Mouse (Mus musculus): Measurements from ENCODE around the gene Mkrn1. TPM values are rescaled to one million over a fixed set of nuclear protein-coding genes. Genes with fewer than 3 reads are reported as not detected.
"Not testable (repeated sequence)": the region's sequence is repeated elsewhere in the genome, so short reads cannot be mapped to it uniquely, and the experiment has no call there.

Mkrn1 gene
- polyA plus RNA-seq, 1 experiment, result 40.5 TPM

DNA sequence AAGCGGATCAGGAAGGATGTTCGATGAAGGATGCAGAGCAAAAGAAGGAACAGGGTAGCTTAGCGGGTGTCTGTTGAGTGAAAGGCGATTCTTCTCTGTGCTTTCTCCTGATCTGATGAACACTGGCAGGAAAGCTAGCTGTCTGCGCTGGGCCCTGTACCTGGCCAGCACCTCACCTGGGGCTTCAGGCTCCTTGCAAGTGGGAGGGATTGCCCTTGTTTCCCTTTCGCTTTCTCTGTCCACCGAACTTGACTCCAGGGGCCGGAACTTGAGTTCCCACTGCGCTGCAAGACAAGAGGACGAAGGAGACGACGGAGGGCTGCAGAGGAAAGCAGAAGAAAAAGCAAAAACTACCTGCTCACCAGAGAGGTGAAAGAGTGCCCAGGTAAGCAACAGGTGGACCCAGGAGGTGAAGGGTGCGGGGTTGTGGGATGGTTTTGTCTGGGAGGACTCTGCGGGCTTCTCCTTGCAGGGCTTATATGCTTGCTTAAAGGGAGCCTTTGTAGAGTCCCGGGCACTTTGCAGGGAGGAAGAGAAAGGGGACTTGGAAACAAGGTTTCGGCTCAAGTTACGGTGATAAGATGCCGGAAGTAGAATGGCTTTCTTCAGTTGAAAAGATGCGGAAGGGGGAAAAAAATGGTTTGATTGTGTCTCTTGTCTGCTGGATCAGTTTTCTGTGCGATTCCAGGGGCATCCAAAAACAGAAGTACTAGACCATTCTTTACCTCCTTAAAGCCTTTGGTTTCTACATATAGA lies 39.0 kb downstream of the Mkrn1 start, which contains the start of gene Rab19:
Gene Rab19 (plus strand): TSS at position 51 of the 756 bp plus-strand sequence.
- TF ChIP-seq CTCF (IDR thresholded peaks at IDR 0.05; ENCODE audit: borderline replicate concordance, insufficient read depth, low read length) (no peak), POLR2A (IDR thresholded peaks at IDR 0.05; ENCODE audit: low read depth, low read length) (no peak)
- Histone ChIP-seq H3K27ac (ENCODE audit: insufficient read depth, low read length) (no peak within 1 kb of the TSS), H3K4me3 (ENCODE audit: insufficient read depth, low read length) (peak within 1 kb of the TSS; percentile 42), H3K4me1 (ENCODE audit: control insufficient read depth, insufficient read depth, low read length) (no peaks in the 10 kb centered on the region; the same call in 1 of the 2 replicates)

DNA sequence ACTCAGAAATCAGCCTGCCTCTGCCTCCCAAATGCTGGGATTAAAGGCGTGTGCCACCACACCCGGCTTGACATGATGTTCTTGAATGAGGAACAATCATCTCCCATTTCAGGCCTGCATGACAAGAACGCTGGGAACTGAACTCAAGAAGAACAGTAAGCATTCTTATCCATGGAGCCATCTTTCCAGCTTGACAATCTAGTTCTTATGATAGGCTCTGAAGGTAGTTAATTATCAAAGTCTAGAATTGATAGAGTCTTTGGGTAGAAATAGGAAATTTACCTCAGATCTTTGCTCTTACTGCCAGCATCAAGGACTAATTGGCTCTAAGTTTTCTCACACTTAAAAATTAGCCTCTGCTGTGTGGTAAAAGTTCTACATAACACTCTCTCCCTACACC lies 40.0 kb downstream of the Mkrn1 start:
- no peak overlapping the region for H3K4me3 ChIP-seq (ENCODE audit: insufficient read depth, low read length)
- TF ChIP-seq CTCF (IDR thresholded peaks at IDR 0.05; ENCODE audit: borderline replicate concordance, insufficient read depth, low read length) (no peak), POLR2A (IDR thresholded peaks at IDR 0.05; ENCODE audit: low read depth, low read length) (no peak)
- no peak overlapping the region for H3K27ac ChIP-seq (ENCODE audit: insufficient read depth, low read length)
- no peaks in the 10 kb centered on the region; the same call in 1 of the 2 replicates for H3K4me1 ChIP-seq (ENCODE audit: control insufficient read depth, insufficient read depth, low read length)

DNA sequence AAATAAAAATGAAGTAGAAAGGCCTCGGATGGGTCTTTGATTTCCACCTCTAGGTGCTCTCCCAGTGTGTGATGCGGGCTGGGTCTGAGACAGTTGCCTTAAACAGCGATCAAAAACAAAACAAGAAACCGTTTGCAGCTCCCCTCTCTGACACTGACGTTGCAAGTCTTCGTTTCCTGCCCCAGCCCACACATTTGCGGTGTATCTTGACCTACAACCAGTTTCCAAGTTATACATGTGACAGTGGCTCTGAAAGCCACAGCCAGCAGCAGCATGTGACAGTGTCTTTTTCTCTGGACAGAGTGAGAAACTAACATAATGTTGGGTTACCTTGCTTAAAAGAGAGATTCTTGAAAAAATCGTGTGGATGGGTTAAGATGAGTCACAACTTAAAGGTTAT lies 40.5 kb downstream of the Mkrn1 start:
- no peaks in the 10 kb centered on the region; the same call in 1 of the 2 replicates for H3K4me1 ChIP-seq (ENCODE audit: control insufficient read depth, insufficient read depth, low read length)
- no peak overlapping the region for H3K27ac ChIP-seq (ENCODE audit: insufficient read depth, low read length)
- TF ChIP-seq POLR2A (IDR thresholded peaks at IDR 0.05; ENCODE audit: low read depth, low read length) (no peak), CTCF (IDR thresholded peaks at IDR 0.05; ENCODE audit: borderline replicate concordance, insufficient read depth, low read length) (no peak)
- H3K4me3 ChIP-seq (ENCODE audit: insufficient read depth, low read length), result no peak overlapping the region

DNA sequence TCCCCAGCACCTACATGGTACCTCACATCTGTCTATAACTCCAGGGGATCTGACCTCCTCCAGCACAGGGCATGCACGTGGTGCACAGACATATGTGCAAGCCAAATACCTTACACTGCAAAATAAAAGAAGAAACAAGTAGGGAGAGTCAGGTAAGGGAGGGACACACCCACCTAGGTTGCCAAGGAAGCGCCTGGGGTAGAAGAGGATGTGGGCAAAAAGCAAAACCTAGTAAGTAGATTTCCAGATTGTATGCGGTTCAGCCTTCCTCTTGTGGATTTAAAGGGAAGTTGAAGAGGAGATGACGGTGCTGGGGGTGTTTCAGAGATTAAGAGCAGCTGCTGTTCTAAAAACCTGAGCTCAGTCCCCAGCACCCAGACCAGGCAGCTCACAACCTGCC lies 41.0 kb downstream of the Mkrn1 start:
- TF ChIP-seq CTCF (IDR thresholded peaks at IDR 0.05; ENCODE audit: borderline replicate concordance, insufficient read depth, low read length), result no peak
- no peak for TF ChIP-seq POLR2A (IDR thresholded peaks at IDR 0.05; ENCODE audit: low read depth, low read length)
- no peak overlapping the region for H3K4me3 ChIP-seq (ENCODE audit: insufficient read depth, low read length)
- no peaks in the 10 kb centered on the region; the same call in 1 of the 2 replicates for H3K4me1 ChIP-seq (ENCODE audit: control insufficient read depth, insufficient read depth, low read length)
- no peak overlapping the region for H3K27ac ChIP-seq (ENCODE audit: insufficient read depth, low read length)

DNA sequence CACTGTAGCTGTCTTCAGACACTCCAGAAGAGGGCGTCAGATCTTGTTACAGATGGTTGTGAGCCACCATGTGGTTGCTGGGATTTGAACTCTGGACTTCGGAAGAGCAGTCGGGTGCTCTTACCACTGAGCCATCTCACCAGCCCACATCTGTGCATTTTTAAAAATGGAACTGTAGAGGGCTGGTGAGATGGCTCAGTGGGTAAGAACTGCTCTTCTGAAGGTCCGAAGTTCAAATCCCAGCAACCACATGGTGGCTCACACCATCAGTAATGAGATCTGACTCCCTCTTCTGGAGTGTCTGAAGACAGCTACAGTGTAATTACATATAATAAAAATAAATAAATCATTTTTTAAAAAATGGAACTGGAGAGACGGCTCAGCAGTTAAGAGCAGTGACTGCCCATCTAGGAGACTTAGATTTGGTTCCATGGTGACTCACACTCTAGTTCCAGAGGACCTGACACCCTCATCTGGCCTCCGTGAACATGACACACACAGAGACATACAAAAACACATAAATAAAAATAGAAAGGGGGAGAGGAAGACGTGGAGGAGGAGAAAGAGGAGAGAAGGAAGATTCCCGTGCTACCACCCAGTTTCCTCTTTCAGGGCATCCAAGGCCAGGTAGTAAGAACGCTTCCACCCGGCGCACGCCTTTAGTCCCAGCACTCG lies 42.0 kb downstream of the Mkrn1 start:
- H3K27ac ChIP-seq (ENCODE audit: insufficient read depth, low read length); H3K4me1 ChIP-seq (ENCODE audit: control insufficient read depth, insufficient read depth, low read length); H3K4me3 ChIP-seq (ENCODE audit: insufficient read depth, low read length): not testable (repeated sequence)

DNA sequence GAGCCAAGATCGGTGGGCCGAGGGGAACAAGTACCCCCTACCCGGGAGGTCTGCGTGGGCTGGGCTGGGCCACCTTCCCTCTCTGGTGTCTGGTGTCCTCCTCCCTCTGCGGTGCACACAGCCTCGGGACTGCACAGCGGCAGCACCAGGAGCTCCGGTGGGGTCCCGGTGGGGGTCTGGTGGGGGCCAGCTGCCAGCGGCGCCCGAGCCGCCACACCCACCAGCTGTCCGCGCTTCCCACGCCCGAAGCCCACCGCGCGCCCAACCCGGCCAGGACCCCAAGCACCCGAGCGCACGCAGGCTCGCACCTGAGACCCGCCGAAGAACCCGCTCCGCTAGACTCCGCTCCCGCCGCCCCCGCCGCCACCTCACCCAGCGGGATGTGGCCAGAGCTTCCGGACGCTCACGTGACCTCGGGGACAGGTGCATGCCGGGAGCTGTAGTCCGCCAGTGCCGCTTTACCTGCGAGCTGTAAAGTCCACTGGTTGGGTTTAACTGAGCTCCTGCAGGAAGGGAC lies 42.9 kb downstream of the Mkrn1 start, which contains the start of gene Slc37a3:
Gene Slc37a3 (minus strand): TSS at position 365 of the 517 bp plus-strand sequence.
- Histone ChIP-seq H3K4me1 (ENCODE audit: control insufficient read depth, insufficient read depth, low read length) (peaks cover 5% of the 10 kb centered on the region; the same call in 1 of the 2 replicates), H3K27ac (ENCODE audit: insufficient read depth, low read length) (no peak within 1 kb of the TSS), H3K4me3 (ENCODE audit: insufficient read depth, low read length) (peak within 1 kb of the TSS; percentile 67)
- TF ChIP-seq POLR2A (IDR thresholded peaks at IDR 0.05; ENCODE audit: low read depth, low read length) (peak; percentile 79), CTCF (IDR thresholded peaks at IDR 0.05; ENCODE audit: borderline replicate concordance, insufficient read depth, low read length) (no peak)

DNA sequence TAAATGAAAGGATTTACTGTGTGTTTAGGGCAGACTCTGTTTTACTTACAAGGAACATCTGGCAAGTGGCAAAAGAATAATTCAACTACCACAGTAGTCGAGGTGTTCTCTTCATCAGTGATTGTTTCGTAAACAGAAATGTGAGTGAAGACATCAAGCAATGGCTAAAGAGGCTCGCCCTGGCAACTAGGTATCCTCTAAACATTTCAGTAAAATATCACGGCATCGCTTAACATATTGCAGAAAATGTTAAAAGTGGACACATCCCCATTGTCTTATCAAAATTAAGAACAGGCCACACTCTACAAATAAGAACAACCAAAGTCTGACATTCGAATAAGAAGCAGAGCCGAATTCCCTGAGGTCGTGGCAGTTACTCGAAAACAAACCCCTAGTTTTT lies 43.5 kb downstream of the Mkrn1 start:
- H3K4me3 ChIP-seq (ENCODE audit: insufficient read depth, low read length), result peak overlapping the region; percentile 67
- TF ChIP-seq CTCF (IDR thresholded peaks at IDR 0.05; ENCODE audit: borderline replicate concordance, insufficient read depth, low read length) (no peak), POLR2A (IDR thresholded peaks at IDR 0.05; ENCODE audit: low read depth, low read length) (no peak)
- peaks cover 5% of the 10 kb centered on the region; the same call in 1 of the 2 replicates for H3K4me1 ChIP-seq (ENCODE audit: control insufficient read depth, insufficient read depth, low read length)
- H3K27ac ChIP-seq (ENCODE audit: insufficient read depth, low read length), result no peak overlapping the region

DNA sequence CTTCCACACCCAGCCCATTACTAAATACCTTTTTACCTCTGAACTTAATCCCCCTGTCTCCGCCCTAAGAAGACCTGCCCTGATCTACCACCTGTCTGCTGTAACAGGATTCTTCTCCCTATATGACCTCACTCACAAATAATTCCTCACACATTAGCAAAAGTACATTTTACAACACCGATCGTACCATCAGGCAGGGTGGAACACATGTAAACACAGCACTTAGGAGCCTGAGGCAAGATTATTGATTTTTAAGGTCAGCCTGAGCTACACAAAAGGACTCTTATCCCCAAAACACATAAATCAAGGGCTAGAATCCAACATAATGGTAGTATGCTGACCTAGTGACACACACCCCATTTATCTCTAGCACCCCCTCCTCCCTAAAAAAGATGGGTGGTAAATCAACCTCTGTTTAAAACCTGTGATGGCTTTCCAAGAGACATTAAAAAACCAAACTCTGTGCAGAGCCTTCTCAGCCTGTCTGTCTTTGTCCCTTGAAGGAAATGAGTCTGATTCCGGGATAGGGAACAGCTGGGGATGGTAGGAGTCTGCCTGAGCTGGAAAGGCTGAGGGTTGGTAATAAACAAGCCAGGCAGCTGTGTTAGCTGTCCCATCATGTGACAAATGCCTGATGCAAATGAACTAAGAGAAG lies 46.8 kb downstream of the Mkrn1 start:
- Histone ChIP-seq H3K4me3 (ENCODE audit: insufficient read depth, low read length) (no peak overlapping the region), H3K27ac (ENCODE audit: insufficient read depth, low read length) (peak overlapping the region; percentile 48), H3K4me1 (ENCODE audit: control insufficient read depth, insufficient read depth, low read length) (peaks cover 5% of the 10 kb centered on the region; the same call in 1 of the 2 replicates)
- TF ChIP-seq POLR2A (IDR thresholded peaks at IDR 0.05; ENCODE audit: low read depth, low read length) (no peak), CTCF (IDR thresholded peaks at IDR 0.05; ENCODE audit: borderline replicate concordance, insufficient read depth, low read length) (no peak)

DNA sequence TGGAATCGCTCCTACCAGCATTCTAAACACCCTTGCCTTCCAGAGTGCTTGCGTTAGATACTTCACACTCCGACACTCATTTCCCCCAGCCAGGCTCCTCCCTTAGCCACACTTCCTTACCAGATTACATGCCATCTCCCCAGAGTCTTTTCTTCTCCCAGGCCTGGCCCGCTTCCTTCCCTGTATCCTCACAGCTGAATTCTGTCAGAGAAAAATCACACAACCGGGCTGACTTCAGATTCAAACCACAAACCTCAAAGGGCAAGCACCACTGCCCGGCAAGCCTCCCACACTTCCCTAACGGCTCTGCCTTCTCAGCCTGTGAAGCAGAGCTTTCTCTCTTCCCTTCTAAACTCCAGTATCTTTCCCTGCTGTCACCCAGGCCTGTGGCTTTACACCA lies 47.5 kb downstream of the Mkrn1 start:
- H3K4me3 ChIP-seq (ENCODE audit: insufficient read depth, low read length), result no peak overlapping the region
- peak overlapping the region; percentile 48 for H3K27ac ChIP-seq (ENCODE audit: insufficient read depth, low read length)
- H3K4me1 ChIP-seq (ENCODE audit: control insufficient read depth, insufficient read depth, low read length), result peaks cover 5% of the 10 kb centered on the region; the same call in 1 of the 2 replicates
- TF ChIP-seq CTCF (IDR thresholded peaks at IDR 0.05; ENCODE audit: borderline replicate concordance, insufficient read depth, low read length) (no peak), POLR2A (IDR thresholded peaks at IDR 0.05; ENCODE audit: low read depth, low read length) (no peak)

Measured in embryonic fibroblast, embryonic 13.5 days (primary cell).